Mouse (Mus musculus) induced T-regulatory cell, adult 2 months (primary cell): ENCODE data around the gene Cldnd1.

Experiments used
- DNase-seq: peaks from one replicate; pipeline ENCODE4 v3.0.0-alpha.2; 2012; ENCODE audit warnings: low read depth

Cldnd1 gene

GRCm38 (mm10) chr16:58727477-58728131, at the start of gene Cldnd1:
Gene Cldnd1, plus strand, starts transcription at chr16:58727910.
- DNase-seq: peak; percentile 96

GRCm38 (mm10) chr16:58678660-58679059, 49.0 kb upstream of the Cldnd1 start:
- DNase-seq: peak; percentile 59

GRCm38 (mm10) chr16:58682046-58682445, 45.7 kb upstream of the Cldnd1 start:
- no peak for DNase-seq

- DNase-seq: no peak
Measured at GRCm38 (mm10) chr16:58682870-58683269, 44.8 kb upstream of the Cldnd1 start.

GRCm38 (mm10) chr16:58683911-58684310, 43.8 kb upstream of the Cldnd1 start:
- DNase-seq: no peak

GRCm38 (mm10) chr16:58684537-58684936, 43.2 kb upstream of the Cldnd1 start:
- peak; percentile 50 for DNase-seq

GRCm38 (mm10) chr16:58685548-58686537, 41.9 kb upstream of the Cldnd1 start:
- peak; percentile 66 for DNase-seq

- no peak for DNase-seq
Measured at GRCm38 (mm10) chr16:58688534-58688933, 39.2 kb upstream of the Cldnd1 start.

- peak; percentile 64 for DNase-seq
Measured at GRCm38 (mm10) chr16:58689555-58690169, 38.0 kb upstream of the Cldnd1 start.

GRCm38 (mm10) chr16:58690322-58690732, 37.4 kb upstream of the Cldnd1 start:
- peak; percentile 83 for DNase-seq

- DNase-seq: peak; percentile 73
Measured at GRCm38 (mm10) chr16:58694091-58694490, 33.6 kb upstream of the Cldnd1 start.

- DNase-seq: peak; percentile 78
Measured at GRCm38 (mm10) chr16:58696796-58697195, 30.9 kb upstream of the Cldnd1 start.

- no peak for DNase-seq
Measured at GRCm38 (mm10) chr16:58697261-58697660, 30.4 kb upstream of the Cldnd1 start.

GRCm38 (mm10) chr16:58700174-58700573, 27.5 kb upstream of the Cldnd1 start:
- DNase-seq: peak; percentile 34

GRCm38 (mm10) chr16:58700816-58701424, 26.8 kb upstream of the Cldnd1 start:
- peak; percentile 33 for DNase-seq

- peak; percentile 87 for DNase-seq
Measured at GRCm38 (mm10) chr16:58701779-58702178, 25.9 kb upstream of the Cldnd1 start.

GRCm38 (mm10) chr16:58702329-58702932, 25.3 kb upstream of the Cldnd1 start:
- DNase-seq: peak; percentile 63

GRCm38 (mm10) chr16:58703382-58704124, 24.2 kb upstream of the Cldnd1 start:
- DNase-seq: peak; percentile 77

GRCm38 (mm10) chr16:58704999-58705398, 22.7 kb upstream of the Cldnd1 start:
- DNase-seq: no peak

- peak; percentile 24 for DNase-seq
Measured at GRCm38 (mm10) chr16:58707276-58707905, 20.3 kb upstream of the Cldnd1 start.
